Mouse (Mus musculus) forebrain, embryonic 10.5 days (tissue): ENCODE results near the gene Clec4a1. TPM values are rescaled to one million over a fixed set of nuclear protein-coding genes. Genes with fewer than 3 reads are reported as not detected.

Experiments
- DNase-seq: peaks from one replicate; pipeline ENCODE4 v3.0.0-alpha.2; 2017; ENCODE audit warnings: low spot score; ENCODE audit errors: extremely low spot score
- H3K27ac ChIP-seq: fragments of 300-500 bp; sonication (generic); 2 replicates; pipeline ENCODE4 v1.5.1; 2016; ENCODE audit warnings: mild to moderate bottlenecking
- H3K27me3 ChIP-seq: fragments of 300-500 bp; sonication (generic); 2 replicates; pipeline ENCODE4 v1.6.1; 2016; ENCODE audit warnings: mild to moderate bottlenecking; ENCODE audit not compliant: poor library complexity, severe bottlenecking
- H3K36me3 ChIP-seq: fragments of 300-500 bp; sonication (generic); replicated peaks from 2 replicates; pipeline ENCODE4 v1.6.1; 2016; ENCODE audit warnings: mild to moderate bottlenecking, moderate library complexity
- H3K4me1 ChIP-seq: fragments of 300-500 bp; sonication (generic); 2 replicates; pipeline ENCODE4 v1.6.1; 2016
- H3K4me3 ChIP-seq: fragments of 300-500 bp; sonication (generic); 2 replicates; pipeline ENCODE4 v1.5.1; 2016; ENCODE audit warnings: mild to moderate bottlenecking, moderate library complexity
- H3K9me3 ChIP-seq: fragments of 300-500 bp; sonication (generic); 2 replicates; pipeline ENCODE4 v1.6.1; 2016; ENCODE audit warnings: mild to moderate bottlenecking, moderate library complexity
- WGBS: fragments of 180-500 bp; shearing (Covaris S2); methylation state at CpG from one replicate; pipeline ENCODE4 v1.1.7; 2016; 5-methylcytosine and 5-hydroxymethylcytosine counted together
- polyA plus RNA-seq: library from polyadenylated mRNA; unstranded; fragments of >200 nt; fragmentation: Nextera tagmentation; extraction: Ambion mirVana; gene quantifications from 2 replicates; pipeline ENCODE4 v1.2.1, GENCODE M21; 2016

Gene Clec4a1
- polyA plus RNA-seq = 0.58 and 0.68 TPM in 2 replicates

- Histone ChIP-seq H3K36me3 (no peaks in the 10 kb centered on the region), H3K27ac (no peak within 1 kb of the TSS), H3K9me3 (no peaks in the 10 kb centered on the region), H3K4me3 (no peak within 1 kb of the TSS), H3K4me1 (no peaks in the 10 kb centered on the region), H3K27me3 (no peaks in the 10 kb centered on the region)
- DNase-seq = no peak
- 74% methylated on average over 4 of the region's 4 CpGs for WGBS
Measured at GRCm38 (mm10) chr6:122921451-122921850, at the start of gene Clec4a1. TSS of gene Clec4a1 (plus strand) at chr6:122921848.

DNA sequence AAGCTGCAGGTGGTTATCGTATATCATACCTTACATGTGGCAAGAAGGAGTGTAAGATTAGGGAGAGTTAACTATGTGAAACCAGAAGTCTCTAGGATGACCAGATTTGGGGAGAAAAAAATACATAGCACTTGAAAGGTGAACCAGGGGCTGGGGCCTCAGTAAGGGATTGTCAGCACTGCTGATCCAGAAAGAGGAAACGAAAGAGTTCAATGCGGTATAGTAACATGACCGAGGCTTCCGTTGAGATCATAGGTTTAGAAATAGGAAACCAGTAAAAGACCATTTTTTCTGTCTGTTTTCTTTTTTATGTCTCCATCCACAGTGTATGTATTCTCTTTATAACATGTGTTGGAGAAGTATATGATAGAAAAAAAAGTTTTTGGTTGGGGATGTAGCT, 48.8 kb upstream of the Clec4a1 start:
- WGBS = 97% methylated on average over 5 of the region's 5 CpGs
- Histone ChIP-seq H3K4me3 (no peak overlapping the region), H3K9me3 (no peaks in the 10 kb centered on the region), H3K4me1 (peaks cover 12% of the 10 kb centered on the region), H3K27me3 (0 out of 2 replicates have a peak, but pooled peaks cover 3% of the 10 kb centered on the region), H3K27ac (no peak overlapping the region), H3K36me3 (peaks cover 13% of the 10 kb centered on the region)
- DNase-seq = no peak

GRCm38 (mm10) chr6:122873871-122874719, 47.6 kb upstream of the Clec4a1 start, which contains the start of gene Necap1:
TSS of gene Necap1 (plus strand) at chr6:122874474.
- DNase-seq = peak; percentile 96
- WGBS = 7% methylated on average over 43 of the region's 43 CpGs

DNA sequence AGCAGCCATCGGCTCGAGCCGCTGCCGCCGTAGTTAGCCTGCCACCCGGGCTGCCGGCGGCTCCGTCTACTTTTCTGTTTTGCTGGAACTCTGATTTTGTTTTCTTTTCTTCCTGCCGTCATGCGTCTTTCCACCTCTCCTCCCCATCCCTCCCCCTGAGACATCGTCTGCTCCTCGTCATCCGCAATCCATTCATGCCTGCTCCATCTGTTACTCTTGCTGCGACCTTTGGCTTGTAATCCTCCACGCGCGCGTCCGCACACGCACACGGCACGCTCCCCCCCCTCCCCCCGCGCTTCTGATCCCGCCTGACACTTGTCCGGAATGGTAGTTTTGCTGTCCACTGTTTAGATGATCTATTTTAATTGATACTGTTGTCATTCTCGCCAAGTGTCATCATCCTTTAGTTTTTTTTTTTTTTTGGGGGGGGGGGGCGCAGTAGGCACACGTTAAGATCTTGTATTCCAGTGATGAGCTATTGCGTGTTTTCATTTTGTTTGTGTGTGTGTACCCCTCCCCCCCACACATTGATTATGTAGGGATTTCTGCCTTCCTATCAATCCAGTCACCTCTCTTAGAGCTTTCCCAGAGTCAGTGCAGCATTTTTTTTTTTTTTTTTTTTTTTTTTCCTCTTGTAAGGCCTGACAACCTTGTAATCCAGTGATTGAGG, 46.8 kb upstream of the Clec4a1 start:
- no peak for DNase-seq
- WGBS = under 1% methylated on average over 31 of the region's 31 CpGs
- peak overlapping the region; percentile 93 for H3K27ac ChIP-seq
- H3K4me3 ChIP-seq = peak overlapping the region; percentile 88
- 0 out of 2 replicates have a peak, but pooled peaks cover 3% of the 10 kb centered on the region for H3K27me3 ChIP-seq
- H3K36me3 ChIP-seq = peaks cover 33% of the 10 kb centered on the region
- peaks cover 12% of the 10 kb centered on the region for H3K4me1 ChIP-seq
- H3K9me3 ChIP-seq = no peaks in the 10 kb centered on the region

More at GRCm38 (mm10) chr6:122873871-122874719, 47.6 kb upstream of the Clec4a1 start, which contains the start of gene Necap1:
- H3K4me3 ChIP-seq = peak within 1 kb of the TSS; percentile 88
- H3K36me3 ChIP-seq = peaks cover 26% of the 10 kb centered on the region
- H3K9me3 ChIP-seq = no peaks in the 10 kb centered on the region
- H3K27me3 ChIP-seq = 0 out of 2 replicates have a peak, but pooled peaks cover 3% of the 10 kb centered on the region
- peaks cover 12% of the 10 kb centered on the region for H3K4me1 ChIP-seq
- H3K27ac ChIP-seq = peak within 1 kb of the TSS; percentile 93

DNA sequence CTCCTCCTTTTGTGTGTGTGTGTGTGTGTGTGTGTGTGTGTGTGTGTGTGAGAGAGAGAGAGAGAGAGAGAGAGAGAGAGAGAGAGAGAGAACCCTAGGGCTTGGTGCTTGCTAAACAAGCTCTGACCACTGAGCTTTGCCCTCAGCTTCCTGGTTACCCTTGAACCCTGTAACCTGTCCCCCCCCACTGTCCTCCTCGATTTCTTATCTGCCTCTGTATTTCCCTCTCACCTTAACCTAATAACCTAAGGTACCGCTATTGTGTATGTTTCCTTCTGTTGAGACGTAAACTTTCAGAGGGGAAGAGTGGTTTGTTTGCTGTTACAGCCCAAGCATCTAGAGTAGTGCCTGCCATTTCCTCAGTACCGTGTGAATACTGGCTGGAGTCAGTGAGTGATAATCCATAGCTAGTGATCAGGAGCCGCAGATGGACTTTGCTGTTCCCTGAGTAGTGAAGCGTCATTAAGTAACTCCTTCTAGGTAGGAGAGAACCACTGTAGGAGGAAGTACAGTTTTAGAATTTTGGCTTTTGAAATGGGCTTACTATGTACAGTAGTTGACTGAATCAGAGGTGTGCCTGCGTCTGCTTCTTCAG, 42.4 kb upstream of the Clec4a1 start:
- Histone ChIP-seq H3K9me3 (no peaks in the 10 kb centered on the region), H3K27ac (no peak overlapping the region), H3K36me3 (peaks cover 77% of the 10 kb centered on the region), H3K4me3 (no peak overlapping the region), H3K4me1 (peaks cover 12% of the 10 kb centered on the region), H3K27me3 (no peaks in the 10 kb centered on the region)
- DNase-seq = no peak
- 91% methylated on average over 7 of the region's 7 CpGs for WGBS

DNA sequence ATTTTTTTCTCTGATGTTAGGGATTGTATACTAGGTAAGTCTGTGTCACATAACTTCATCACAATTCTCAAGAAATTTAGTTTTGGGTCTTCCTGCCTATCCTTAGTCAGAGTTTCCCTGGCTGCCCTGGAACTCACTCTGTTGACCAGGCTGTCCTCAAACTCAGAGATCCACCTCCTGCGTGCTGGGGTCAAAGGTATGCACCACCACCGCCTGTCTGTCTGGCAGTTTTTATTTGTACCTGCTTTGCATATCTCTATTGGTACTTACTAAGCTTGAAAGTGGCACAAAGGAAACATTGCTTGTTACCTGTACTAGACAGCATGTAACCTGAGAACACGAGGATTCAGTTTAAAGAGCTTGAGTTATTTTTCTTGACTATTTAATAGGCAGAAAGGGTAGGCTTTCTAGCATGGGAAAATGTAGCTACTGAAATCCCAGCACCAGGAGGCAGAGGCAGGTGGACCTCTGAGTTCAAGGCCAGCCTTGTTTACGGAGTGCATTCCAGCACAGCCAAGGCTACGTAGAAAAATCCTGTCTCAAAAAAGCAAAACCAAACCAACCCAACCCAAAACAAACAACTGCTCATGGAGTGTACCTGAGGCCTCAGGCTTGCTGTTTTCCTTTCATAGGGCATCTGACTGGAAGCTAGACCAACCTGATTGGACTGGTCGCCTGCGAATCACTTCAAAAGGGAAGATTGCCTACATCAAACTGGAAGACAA, 41.7 kb upstream of the Clec4a1 start:
- 93% methylated on average over 7 of the region's 7 CpGs for WGBS
- Histone ChIP-seq H3K4me3 (no peak overlapping the region), H3K27me3 (no peaks in the 10 kb centered on the region), H3K9me3 (no peaks in the 10 kb centered on the region), H3K4me1 (peaks cover 12% of the 10 kb centered on the region), H3K27ac (no peak overlapping the region), H3K36me3 (peaks cover 84% of the 10 kb centered on the region)
- DNase-seq = no peak

DNA sequence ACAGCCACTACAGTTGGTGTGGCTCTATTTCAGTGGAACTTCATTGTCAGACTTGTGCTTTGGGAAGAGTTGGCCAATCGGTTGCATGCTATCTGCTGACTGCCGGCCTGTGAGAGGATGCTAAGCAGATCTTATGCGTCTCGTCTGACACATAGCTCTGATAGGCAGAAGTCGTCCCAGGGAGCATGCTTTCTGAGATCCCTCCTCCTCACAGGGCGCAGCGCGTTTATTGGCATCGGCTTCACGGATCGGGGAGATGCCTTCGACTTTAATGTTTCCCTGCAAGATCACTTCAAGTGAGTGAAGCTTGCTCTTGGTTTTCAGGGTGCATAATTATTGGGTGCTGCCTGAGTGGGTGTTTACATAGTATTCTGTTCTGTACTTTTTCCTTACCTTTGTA, 40.4 kb upstream of the Clec4a1 start:
- Histone ChIP-seq H3K27ac (no peak overlapping the region), H3K4me3 (no peak overlapping the region), H3K9me3 (no peaks in the 10 kb centered on the region), H3K4me1 (no peaks in the 10 kb centered on the region), H3K27me3 (no peaks in the 10 kb centered on the region), H3K36me3 (peaks cover 94% of the 10 kb centered on the region)
- WGBS = 95% methylated on average over 12 of the region's 12 CpGs
- no peak for DNase-seq

GRCm38 (mm10) chr6:122883603-122884002, 38.0 kb upstream of the Clec4a1 start:
- no peaks in the 10 kb centered on the region for H3K4me1 ChIP-seq
- H3K9me3 ChIP-seq = no peaks in the 10 kb centered on the region
- no peak overlapping the region for H3K4me3 ChIP-seq
- no peak overlapping the region for H3K27ac ChIP-seq
- H3K36me3 ChIP-seq = peaks cover 99% of the 10 kb centered on the region
- no peaks in the 10 kb centered on the region for H3K27me3 ChIP-seq
- DNase-seq = no peak
- 96% methylated on average over 9 of the region's 9 CpGs for WGBS

DNA sequence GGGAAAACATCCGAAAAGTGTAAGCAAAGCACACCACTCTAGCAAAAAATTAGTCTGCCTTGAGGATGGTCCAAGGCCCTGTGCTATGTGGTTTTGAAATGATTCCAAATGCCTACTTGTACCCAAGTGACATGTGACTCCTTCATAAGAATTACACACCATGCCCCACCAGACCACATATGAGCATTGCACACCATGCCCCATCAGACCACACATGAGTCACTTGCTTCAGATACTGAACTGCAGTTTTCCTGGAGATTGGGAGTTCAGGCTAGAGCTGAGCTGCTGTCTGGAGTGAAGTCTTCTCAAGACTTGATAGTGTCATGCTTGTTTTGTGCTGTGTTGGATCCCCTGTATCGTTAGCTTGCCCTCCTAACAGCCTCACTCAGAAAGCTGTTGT, 32.0 kb upstream of the Clec4a1 start:
- Histone ChIP-seq H3K36me3 (peaks cover 62% of the 10 kb centered on the region), H3K27ac (no peak overlapping the region), H3K4me3 (no peak overlapping the region), H3K9me3 (no peaks in the 10 kb centered on the region), H3K27me3 (no peaks in the 10 kb centered on the region), H3K4me1 (no peaks in the 10 kb centered on the region)
- 87% methylated on average over 2 of the region's 2 CpGs for WGBS
- no peak for DNase-seq

DNA sequence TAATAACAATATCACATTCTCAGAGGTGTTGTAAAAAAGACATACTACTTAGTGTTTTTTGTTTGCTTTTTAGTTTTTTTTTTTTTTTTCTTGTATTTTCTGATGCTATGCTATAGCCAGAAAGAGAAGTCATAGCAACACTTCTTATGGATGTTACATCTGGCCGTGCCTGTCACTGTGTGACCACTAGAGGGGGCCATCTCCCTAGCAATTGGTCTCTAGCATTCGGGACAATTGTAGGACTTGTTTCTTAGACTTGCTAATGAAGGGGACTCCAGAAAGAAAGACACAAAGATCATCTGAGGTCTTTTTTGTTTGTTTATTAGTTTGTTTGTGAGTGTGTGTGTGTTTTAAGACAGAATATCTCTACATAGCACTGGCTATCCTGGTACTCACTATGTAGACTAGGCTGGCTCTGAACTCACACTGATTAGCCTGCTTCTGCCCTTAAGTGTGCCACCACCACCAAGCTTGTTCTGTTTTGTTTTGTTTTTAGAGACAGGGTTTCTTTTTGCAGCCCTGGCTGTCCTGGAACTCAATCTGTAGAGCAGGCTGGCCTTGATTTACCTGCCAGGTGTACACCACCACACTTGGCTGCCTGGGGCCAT, 29.1 kb upstream of the Clec4a1 start:
- DNase-seq = peak; percentile 40
- no peaks in the 10 kb centered on the region for H3K27me3 ChIP-seq
- WGBS = 21% methylated on average over 2 of the region's 2 CpGs
- H3K27ac ChIP-seq = no peak overlapping the region
- no peaks in the 10 kb centered on the region for H3K4me1 ChIP-seq
- H3K36me3 ChIP-seq = peaks cover 36% of the 10 kb centered on the region
- no peak overlapping the region for H3K4me3 ChIP-seq
- H3K9me3 ChIP-seq = no peaks in the 10 kb centered on the region

GRCm38 (mm10) chr6:122919922-122920321, 1.7 kb upstream of the Clec4a1 start:
- Histone ChIP-seq H3K27me3 (no peaks in the 10 kb centered on the region), H3K27ac (no peak overlapping the region), H3K4me3 (no peak overlapping the region), H3K4me1 (no peaks in the 10 kb centered on the region), H3K9me3 (no peaks in the 10 kb centered on the region), H3K36me3 (no peaks in the 10 kb centered on the region)
- no peak for DNase-seq
- whole genome bisulfite sequencing = 93% methylated on average over 4 of the region's 4 CpGs

- H3K9me3 ChIP-seq = no peaks in the 10 kb centered on the region
- no peak overlapping the region for H3K4me3 ChIP-seq
- DNase-seq = no peak
- no peaks in the 10 kb centered on the region for H3K4me1 ChIP-seq
- no peak overlapping the region for H3K27ac ChIP-seq
- H3K36me3 ChIP-seq = no peaks in the 10 kb centered on the region
- H3K27me3 ChIP-seq = no peaks in the 10 kb centered on the region
- 93% methylated on average over 3 of the region's 3 CpGs for WGBS
Measured at GRCm38 (mm10) chr6:122934845-122935244, 13.2 kb downstream of the Clec4a1 start.
